Mouse (Mus musculus) liver, adult 2 months (tissue): ENCODE results near the gene Arhgap44.
A peak's percentile ranks its signal among the peaks of the same experiment; 100 is the strongest.

ENCODE experiments used
- CTCF ChIP-seq: fragments of 200-500 bp; IDR thresholded peaks from 2 replicates; pipeline ENCODE4 v1.5.1; 2011; ENCODE audit warnings: low read depth, low read length, control low read depth
- POLR2A ChIP-seq: fragments of 200-500 bp; IDR thresholded peaks from 2 replicates; pipeline ENCODE4 v1.6.1; 2011; ENCODE audit warnings: low read length, control low read depth; ENCODE audit not compliant: insufficient read depth; ENCODE audit errors: extremely low read depth

- TF ChIP-seq CTCF (peak; percentile 69; the same call in 1 of the 2 replicates), POLR2A (no peak)
These were observed 74.1 kb downstream of the Arhgap44 start for GRCm38 (mm10) chr11:65088451-65089222.
